Mouse (Mus musculus) WW6 (cell line): ENCODE results near the gene Cenpm.

ENCODE experiments used
- DNase-seq: peaks from one replicate; pipeline ENCODE4 v3.0.0-alpha.2; 2013; ENCODE audit warnings: low read depth, low spot score

The Cenpm gene

GRCm38 (mm10) chr15:82243742-82244114 is 820 bp downstream of the Cenpm start:
- DNase-seq = no peak

DNA sequence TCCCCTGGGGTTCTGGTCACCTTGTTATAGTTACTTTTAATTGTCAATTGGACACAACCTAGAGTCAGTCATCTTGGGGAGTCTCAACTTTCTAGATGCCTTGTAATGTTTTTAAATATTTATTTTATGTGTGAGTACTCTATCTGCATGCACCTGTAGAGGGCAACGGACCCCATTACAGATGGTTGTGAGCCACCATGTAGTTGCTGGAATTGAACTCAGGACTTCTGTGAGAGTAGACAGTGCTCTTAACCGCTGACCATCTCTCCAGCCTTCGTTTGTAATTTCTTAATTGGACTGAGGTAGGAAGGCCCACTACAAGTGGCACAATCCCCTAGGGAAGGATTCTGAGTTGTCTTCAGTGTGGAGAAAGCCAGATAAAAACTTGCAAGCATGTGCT is 1.2 kb downstream of the Cenpm start:
- DNase-seq = no peak

DNA sequence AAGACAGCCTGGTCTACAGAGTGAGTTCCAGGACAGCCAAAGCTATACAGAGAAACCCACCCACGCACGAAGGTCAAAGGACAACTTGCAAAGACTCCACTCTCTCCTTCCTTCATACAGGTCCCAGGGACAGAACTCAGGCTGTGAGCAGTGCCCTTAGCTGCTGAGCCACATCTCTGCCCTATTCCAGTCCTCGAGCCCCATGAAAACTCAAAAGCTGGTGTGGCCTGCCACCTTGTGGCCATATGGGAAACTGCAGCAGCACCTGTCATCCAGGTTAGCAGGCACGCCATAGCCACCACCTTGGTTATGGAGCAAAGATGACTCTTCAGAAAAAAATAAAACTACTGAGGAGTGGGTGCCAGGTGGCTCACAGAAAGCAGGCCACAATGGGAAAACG is 8.0 kb downstream of the Cenpm start:
- DNase-seq = no peak

- DNase-seq = no peak
These were observed 8.9 kb downstream of the Cenpm start for GRCm38 (mm10) chr15:82235661-82236060.

- DNase-seq = no peak
These were observed 11.9 kb downstream of the Cenpm start for GRCm38 (mm10) chr15:82232651-82233050.

DNA sequence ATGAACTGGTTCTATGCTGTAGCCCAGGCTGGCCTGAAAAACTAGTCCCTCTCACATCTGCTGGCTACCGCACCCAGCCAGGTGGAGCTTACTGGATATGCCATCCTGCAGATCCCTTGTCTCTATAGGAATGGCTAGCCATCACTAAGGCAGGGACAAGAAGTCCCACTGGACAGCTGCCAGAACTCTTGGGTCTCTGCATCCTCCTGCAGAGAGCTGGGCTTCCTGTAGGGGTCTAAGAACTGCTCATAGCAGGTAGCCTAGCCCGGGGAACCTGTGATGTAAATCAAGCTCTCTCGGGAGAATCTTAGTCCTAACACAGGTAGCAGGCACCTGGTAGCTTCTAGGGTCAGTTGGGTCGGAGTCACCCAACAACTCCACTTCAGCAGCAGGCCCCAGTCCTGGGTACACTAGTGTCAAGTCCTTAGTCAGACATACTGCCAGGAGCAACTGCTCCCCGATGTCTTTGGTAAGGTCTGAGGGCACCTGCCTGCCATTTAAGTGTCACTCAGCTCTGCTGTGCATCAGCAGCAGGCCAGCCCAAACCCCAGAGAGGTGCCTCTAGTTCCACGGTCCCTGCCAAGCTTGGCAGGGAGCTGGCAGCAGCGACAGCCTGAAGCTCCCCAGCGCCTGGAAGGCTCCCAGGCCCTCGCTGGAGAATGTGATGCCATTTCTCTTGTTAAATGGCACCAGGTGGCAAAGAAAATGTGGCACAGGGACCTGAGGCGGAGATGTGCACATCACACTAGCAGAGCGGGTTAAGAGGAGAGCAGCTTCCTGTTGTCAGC is 12.8 kb downstream of the Cenpm start:
- no peak for DNase-seq

DNA sequence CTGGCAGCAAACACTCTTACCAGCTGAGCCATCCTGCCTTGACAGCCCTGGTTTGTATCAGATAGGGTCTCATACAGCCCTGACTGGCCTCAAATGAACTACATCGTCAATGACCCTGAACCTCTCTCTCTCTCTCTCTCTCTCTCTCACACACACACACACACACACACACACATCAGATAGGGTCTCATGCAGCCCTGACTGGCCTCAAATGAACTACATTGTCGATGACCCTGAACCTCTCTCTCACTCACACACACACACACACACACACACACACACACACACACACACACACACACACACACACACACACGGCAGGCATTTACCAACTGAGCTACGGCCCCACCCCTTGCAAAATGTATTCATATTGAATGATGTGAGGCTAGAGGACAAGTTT is 13.4 kb downstream of the Cenpm start:
- no peak for DNase-seq

DNA sequence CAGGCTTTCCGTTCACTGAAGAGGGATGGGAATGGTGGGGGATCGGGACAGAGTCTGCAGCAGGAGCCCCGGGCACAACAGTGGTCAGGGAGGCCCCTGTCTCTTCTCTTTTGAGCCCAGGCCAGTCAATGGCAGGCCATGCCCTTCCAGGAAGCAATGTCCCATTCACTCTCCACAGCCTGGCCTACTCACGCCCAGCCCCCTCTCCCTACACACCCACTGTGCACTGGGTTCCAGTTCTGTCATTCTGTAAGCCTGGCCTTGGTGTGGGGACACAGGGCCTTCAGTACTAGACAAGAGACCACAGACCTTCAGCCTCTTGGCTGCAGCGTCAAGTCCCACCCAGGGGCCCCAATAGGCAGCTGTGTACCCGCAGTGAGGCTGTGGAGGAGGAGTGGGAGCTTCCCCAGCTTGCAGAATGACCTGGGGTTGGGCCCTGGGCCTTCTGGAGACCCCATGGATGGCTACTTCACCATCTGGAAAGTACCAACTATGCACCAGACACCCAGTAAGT is 14.4 kb downstream of the Cenpm start:
- DNase-seq = no peak

GRCm38 (mm10) chr15:82229542-82230045 is 15.0 kb downstream of the Cenpm start:
- no peak for DNase-seq

- no peak for DNase-seq
These were observed 18.8 kb downstream of the Cenpm start for GRCm38 (mm10) chr15:82225769-82226168.

DNA sequence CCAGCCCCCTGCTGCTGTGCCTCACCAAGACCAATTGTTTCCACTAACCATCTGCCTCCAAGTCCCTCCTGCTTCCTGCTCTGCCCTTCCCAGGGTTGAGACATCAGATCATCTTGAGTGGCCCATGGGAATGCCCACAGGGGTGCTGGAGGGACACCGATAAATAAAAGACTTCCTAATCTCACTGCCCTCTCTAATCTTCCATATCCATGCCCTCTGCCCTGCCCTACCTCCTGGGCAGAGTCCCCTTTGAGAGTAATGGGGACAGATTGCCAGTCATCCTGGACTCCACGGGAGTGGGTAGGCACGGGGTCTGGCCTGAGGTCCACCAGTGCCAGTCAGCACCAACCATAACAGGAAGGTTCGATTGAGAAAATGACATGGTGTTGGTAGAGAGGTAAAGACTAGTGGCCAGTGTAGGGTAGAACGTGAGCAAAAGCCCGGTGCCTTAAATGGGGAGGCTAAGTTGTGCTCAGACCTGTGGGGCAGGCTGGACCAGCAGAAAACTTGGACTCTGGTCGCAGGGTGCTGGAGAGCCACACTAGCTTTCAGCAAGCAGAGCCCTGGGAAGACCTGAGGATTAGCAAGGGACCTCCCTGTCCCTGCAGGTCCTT is 19.8 kb downstream of the Cenpm start:
- DNase-seq = no peak

DNA sequence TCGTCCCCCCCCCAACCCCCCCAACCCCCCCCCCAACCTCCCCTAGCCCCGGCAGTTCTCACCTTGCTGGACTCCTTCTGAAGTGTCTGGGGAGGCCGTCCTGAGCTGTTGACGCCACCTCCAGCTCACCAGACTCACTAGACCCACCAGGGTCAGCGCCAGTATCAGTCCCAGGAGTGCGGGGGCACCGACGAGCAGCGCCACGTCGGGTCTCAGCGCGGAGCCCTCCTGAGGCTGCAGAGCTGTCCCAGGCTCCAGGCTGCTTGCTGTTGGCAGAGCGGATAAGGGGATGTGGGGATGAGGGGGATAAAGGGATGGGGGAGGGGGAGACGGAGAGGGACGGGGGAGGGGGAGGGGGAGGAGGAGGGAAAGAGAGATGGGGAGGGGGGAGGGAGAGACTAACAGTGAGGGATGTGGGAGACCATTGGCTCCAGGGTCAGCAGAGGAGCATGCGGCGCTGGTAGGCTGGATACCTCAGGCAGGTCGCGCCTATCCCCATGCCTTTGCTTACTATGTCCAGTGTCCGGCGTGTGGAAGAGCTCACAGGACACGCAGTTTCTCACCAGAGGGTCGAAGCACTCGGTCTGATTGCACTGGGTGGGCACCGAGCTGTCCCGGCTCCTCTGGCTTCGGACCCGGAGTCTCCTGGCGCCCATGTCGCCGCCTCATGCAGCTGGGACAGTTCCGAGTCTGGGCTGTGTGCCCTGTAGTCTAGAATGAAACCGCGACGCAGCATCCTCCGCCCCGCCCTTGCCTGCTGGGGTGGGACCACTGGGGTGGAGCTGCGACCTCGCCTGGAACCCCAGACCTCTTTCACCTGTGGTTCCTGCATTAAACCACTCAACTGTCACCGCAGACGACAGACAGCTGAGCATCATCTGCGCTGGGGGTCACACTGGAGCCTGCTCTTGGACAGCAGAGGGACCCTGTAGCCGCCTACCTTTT is 20.6 kb downstream of the Cenpm start, which contains the start of gene Tnfrsf13c:
Gene Tnfrsf13c (minus strand): TSS at position 713 of the 945 bp plus-strand sequence.
- DNase-seq = no peak

GRCm38 (mm10) chr15:82223251-82223650 is 21.3 kb downstream of the Cenpm start:
- DNase-seq = no peak

GRCm38 (mm10) chr15:82221104-82221860 is 23.3 kb downstream of the Cenpm start:
- DNase-seq = no peak

- no peak for DNase-seq
These were observed 24.4 kb downstream of the Cenpm start for GRCm38 (mm10) chr15:82220003-82220675.

GRCm38 (mm10) chr15:82218778-82219666 is 25.5 kb downstream of the Cenpm start:
- no peak for DNase-seq

- DNase-seq = no peak
These were observed 26.6 kb downstream of the Cenpm start for GRCm38 (mm10) chr15:82217980-82218379.

DNA sequence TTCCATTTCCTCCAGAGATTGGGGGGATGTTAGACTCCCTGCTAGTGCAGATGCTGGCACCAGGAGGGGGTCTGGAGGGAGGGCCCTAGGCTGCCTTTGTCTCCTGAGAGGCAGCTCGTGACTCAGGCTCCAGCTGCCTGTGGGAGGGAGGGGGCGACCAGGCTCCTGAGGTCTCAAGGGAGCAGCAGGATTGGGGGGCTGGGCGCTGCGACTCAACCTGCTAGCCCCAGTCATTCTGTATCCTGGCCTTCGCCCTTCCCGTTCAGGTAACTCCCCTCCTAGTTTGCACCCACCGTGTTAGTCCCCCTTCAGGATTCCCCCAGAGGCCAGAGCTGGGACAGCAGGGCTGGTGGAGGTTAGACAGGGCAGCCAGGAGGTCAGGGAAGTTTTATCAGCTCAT is 27.5 kb downstream of the Cenpm start:
- no peak for DNase-seq

DNA sequence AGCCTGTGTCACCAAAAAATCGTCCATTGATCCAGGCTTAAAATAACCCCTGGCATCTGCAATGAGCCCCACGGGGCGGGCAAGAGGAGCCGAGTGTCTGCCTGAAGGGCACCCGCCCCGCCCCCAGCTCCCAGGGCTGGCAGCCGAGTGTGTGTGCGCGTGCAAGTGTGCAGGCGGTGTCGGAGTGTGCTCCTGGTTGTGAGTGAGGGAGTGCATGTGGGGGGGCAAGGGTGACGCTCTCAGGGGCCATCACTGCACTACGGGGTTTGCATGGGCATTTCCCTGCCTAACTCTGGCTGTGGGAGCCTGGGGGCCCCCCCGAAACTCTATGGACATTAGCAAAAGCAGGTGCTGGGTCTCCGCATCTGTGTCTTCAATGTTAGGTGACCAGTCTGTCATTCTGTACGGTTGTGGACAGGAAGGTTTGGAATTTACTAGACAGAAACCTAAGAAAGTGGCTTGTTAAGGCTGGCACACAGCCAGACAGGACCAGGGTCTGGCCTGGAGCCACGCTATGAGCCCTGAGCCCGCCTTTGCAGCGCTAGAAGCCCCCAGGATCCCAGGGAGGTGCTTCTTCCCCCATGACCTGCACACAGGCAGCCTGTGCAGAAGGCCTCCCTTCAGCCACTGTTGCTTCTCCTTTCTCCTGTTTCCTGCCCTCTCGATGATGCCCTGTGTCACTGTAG is 28.3 kb downstream of the Cenpm start:
- no peak for DNase-seq
